ENCODE assay signal across 10 mouse cellular contexts in genomic region chr10:9605635-9606034, GRCm38 (mm10).
DNase-seq lines count a peak whose midpoint lies in the region; ATAC-seq and TF ChIP-seq lines count a peak whose summit lies in the region.
"Had no signal": no experiment of that assay in that cellular context is flagged by ENCODE, and none has a peak within 500 bp of the region (broad histone marks: within the 10 kb centered on the region; RNA-seq: fewer than 3 reads in every experiment).

No protein-coding gene starts in this region.

- no peak overlapping the region for H3K9ac ChIP-seq in liver, adult 2 months (ENCODE audit: low read depth, low read length)
- no peak overlapping the region for H3K9ac ChIP-seq in liver, embryonic 12.5 days

- no peaks in the 10 kb centered on the region for H3K36me3 ChIP-seq in liver, adult 2 months (ENCODE audit: control insufficient read depth, insufficient read depth, low read length)
- H3K36me3 ChIP-seq in liver, embryonic 12.5 days, result no peaks in the 10 kb centered on the region
- H3K36me3 ChIP-seq: limb, embryonic 10.5 days had no signal

- TF ChIP-seq POLR2A in liver, adult 2 months (IDR thresholded peaks at IDR 0.05; ENCODE audit: extremely low read depth, insufficient read depth, low read length), result no peak

- no peaks in the 10 kb centered on the region for H3K27me3 ChIP-seq in liver, adult 2 months (ENCODE audit: control insufficient read depth, insufficient read depth, low read length)
- H3K27me3 ChIP-seq in liver, embryonic 12.5 days (replicated peaks), result no peaks in the 10 kb centered on the region

- peak; percentile 10 for DNase-seq in adrenal gland, postnatal 10 days
- no peak for DNase-seq in adrenal gland, postnatal 4 days (ENCODE audit: low spot score in 2 of 2)
- peak; percentile 4 for DNase-seq in liver, adult 2 months (ENCODE audit: extremely low read depth, low read depth, low spot score)
- peak; percentile 55 to 67 for DNase-seq in cerebellum, postnatal 25 days
- peak; percentile 8 to 12 for DNase-seq in layer of hippocampus, postnatal 36 days
- DNase-seq in thymus, postnatal 14 days, result no peak
- DNase-seq in kidney, adult 9 months, result no peak

- ATAC-seq in liver, embryonic 12.5 days, result no peak
- ATAC-seq: intestine, embryonic 16.5 days had no signal

- H3K4me1 ChIP-seq in liver, adult 2 months (ENCODE audit: control insufficient read depth, insufficient read depth, low read length), result no peaks in the 10 kb centered on the region
- H3K4me1 ChIP-seq in liver, embryonic 12.5 days, result no peaks in the 10 kb centered on the region
- H3K4me1 ChIP-seq: limb, embryonic 10.5 days had no signal

- no peak for TF ChIP-seq CTCF in liver, adult 2 months (IDR thresholded peaks at IDR 0.05; ENCODE audit: low read depth, low read length)

- no peak overlapping the region for H3K4me3 ChIP-seq in liver, adult 2 months (ENCODE audit: insufficient read depth, low read depth, low read length)
- no peak overlapping the region for H3K4me3 ChIP-seq in liver, embryonic 12.5 days
- H3K4me3 ChIP-seq: limb, embryonic 10.5 days had no signal

- 90% methylated on average over 5 of the region's 5 CpGs for WGBS in liver, adult 2 months
- 85% methylated on average over 5 of the region's 5 CpGs for WGBS in liver, embryonic 12.5 days (ENCODE audit: insufficient replicate concordance)

- no peak overlapping the region for H3K27ac ChIP-seq in liver, adult 2 months (replicated peaks; ENCODE audit: insufficient read depth, low read depth, low read length)
- H3K27ac ChIP-seq in liver, embryonic 12.5 days, result no peak overlapping the region
- H3K27ac ChIP-seq: limb, embryonic 10.5 days had no signal

- H3K79me2 ChIP-seq in liver, adult 2 months (ENCODE audit: control insufficient read depth, insufficient read depth, low read length), result no peaks in the 10 kb centered on the region

- no peak overlapping the region for H3K4me2 ChIP-seq in liver, embryonic 12.5 days

- no peaks in the 10 kb centered on the region for H3K9me3 ChIP-seq in liver, embryonic 12.5 days (replicated peaks)
- H3K9me3 ChIP-seq: limb, embryonic 10.5 days had no signal

Comparison
In these comparisons a context has a peak if more than half of its experiments do, and no peak if none do; other contexts are left out.
1. DNase-seq: peak in adrenal gland, postnatal 10 days (single experiment), liver, adult 2 months (single experiment), cerebellum, postnatal 25 days (2 of 2) and layer of hippocampus, postnatal 36 days (2 of 2); none in adrenal gland, postnatal 4 days (0 of 2), thymus, postnatal 14 days (single experiment) and kidney, adult 9 months (single experiment).